Mouse (Mus musculus): ENCODE data around the gene Adam11.

DNA sequence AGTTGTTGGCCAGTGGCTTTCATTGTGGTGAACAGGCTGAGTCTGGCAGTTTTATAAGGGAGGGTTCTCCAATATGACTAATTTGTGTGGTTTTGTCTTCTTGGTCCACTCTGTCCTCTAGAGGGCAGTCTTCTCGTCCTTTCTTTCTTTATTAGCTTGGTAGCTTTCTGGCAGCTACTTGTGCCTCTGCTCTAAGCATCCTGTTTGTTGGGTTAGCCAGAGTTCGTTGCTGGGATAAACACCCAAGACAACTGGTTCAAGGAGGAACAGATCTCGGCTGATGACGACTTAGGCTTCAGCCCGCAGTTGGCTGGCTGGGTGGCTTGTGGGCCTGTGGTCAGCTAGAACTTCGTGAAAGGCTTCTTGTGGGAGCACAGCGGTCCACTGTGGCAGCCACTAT, 32.6 kb upstream of the Adam11 start:
- peak; percentile 34; the same call in 1 of the 2 replicates for TF ChIP-seq CTCF (IDR thresholded peaks at IDR 0.05; ENCODE audit: extremely low read depth, insufficient read length, insufficient replicate concordance, low read depth, low read length)
- TF ChIP-seq POLR2A (IDR thresholded peaks at IDR 0.05; ENCODE audit: low read depth, low read length), result no peak
